In the genomic region with DNA sequence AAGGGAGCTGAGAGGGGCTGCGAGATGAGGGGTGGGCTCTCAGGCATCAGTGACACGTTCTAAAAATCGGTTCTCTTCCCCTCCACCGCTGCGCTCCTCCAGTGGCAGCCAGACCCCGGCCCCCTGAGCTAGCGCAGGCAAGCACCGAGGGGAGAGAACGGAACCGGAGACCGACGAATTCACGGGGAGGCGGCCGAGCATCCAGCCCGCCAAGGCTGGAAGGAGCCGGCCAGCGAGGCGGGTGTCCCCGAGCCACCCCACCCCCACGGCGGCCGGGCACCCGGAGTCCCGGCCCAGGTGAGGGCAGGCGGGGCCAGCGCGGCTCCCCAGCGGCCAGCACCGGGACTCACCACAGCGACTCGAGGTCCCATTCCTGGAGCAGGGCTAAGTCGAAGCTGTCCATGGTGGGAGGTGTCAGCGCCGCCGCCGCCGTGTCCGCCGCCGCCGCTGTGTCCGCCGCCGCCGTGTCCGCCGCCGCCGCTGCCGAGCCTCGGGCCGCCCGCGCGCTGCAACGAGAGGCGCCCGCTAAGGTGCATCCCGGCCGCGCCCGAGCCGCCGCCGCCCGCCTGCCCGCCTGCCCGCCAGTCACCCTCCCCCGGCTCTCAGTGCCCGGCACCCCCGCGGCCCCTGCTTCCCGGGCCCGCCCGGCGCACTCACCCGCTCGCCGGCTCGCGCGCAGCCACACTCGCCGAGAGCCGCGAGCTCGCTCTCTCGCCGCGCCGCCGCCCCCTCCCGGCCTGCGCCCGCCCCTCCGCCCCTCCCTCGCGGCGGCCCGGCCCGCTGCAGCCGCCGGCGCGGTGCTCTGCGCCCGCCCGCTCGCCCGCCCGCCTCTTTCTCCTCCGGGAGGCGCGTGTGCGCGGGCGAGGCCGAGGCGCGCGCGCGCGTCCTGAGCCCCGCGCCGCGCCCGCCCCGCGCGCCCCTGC, we compare ENCODE assay signal across 8 mouse cellular contexts. TPM values are rescaled to one million over a fixed set of nuclear protein-coding genes. Genes with fewer than 3 reads are reported as not detected.
A peak's percentile ranks its signal among the peaks of the same experiment; 100 is the strongest.
DNase-seq lines count a peak whose midpoint lies in the region; ATAC-seq and TF ChIP-seq lines count a peak whose summit lies in the region.

No protein-coding gene starts in this region.

- H3K36me3 ChIP-seq in embryonic facial prominence, embryonic 13.5 days = 0 out of 2 replicates have a peak, but pooled peaks cover 9% of the 10 kb centered on the region
- no peaks in the 10 kb centered on the region for H3K36me3 ChIP-seq in heart, embryonic 14.5 days (ENCODE audit: control insufficient read depth, insufficient read depth, low read length)
- H3K36me3 ChIP-seq in lung, embryonic 14.5 days (ENCODE audit: insufficient read depth) = no peaks in the 10 kb centered on the region

- peak; percentile 85 for ATAC-seq in embryonic facial prominence, embryonic 13.5 days (ENCODE audit: insufficient number of reproducible peaks, insufficient read depth, low FRiP score, low TSS enrichment, low read depth)
- ATAC-seq in heart, embryonic 14.5 days (ENCODE audit: insufficient number of reproducible peaks, insufficient read depth, low FRiP score, low read depth) = peak; percentile 77
- ATAC-seq in lung, embryonic 14.5 days (ENCODE audit: insufficient read depth) = peak; percentile 76

- peaks cover 13% of the 10 kb centered on the region; the same call in 1 of the 2 replicates for H3K27me3 ChIP-seq in embryonic facial prominence, embryonic 13.5 days
- H3K27me3 ChIP-seq in heart, embryonic 14.5 days (ENCODE audit: control insufficient read depth, insufficient read depth, low read length) = peaks cover 34% of the 10 kb centered on the region
- H3K27me3 ChIP-seq in lung, embryonic 14.5 days (ENCODE audit: insufficient read depth, low read length) = peaks cover 18% of the 10 kb centered on the region

- H3K9me3 ChIP-seq in embryonic facial prominence, embryonic 13.5 days = no peaks in the 10 kb centered on the region
- H3K9me3 ChIP-seq in heart, embryonic 14.5 days (ENCODE audit: control insufficient read depth, low read length) = no peaks in the 10 kb centered on the region
- H3K9me3 ChIP-seq in lung, embryonic 14.5 days (ENCODE audit: low read depth, low read length) = no peaks in the 10 kb centered on the region

- H3K4me2 ChIP-seq in embryonic facial prominence, embryonic 13.5 days = peak overlapping the region; percentile 70
- peak overlapping the region; percentile 86 for H3K4me2 ChIP-seq in heart, embryonic 14.5 days (ENCODE audit: low read length)
- H3K4me2 ChIP-seq in lung, embryonic 14.5 days = peak overlapping the region; percentile 94

- peak overlapping the region; percentile 94 for H3K9ac ChIP-seq in embryonic facial prominence, embryonic 13.5 days
- H3K9ac ChIP-seq in heart, embryonic 14.5 days (ENCODE audit: low read length) = peak overlapping the region; percentile 82
- peak overlapping the region; percentile 83 for H3K9ac ChIP-seq in lung, embryonic 14.5 days

- H3K4me1 ChIP-seq in embryonic facial prominence, embryonic 13.5 days = peaks cover 50% of the 10 kb centered on the region
- H3K4me1 ChIP-seq in heart, embryonic 14.5 days (ENCODE audit: control insufficient read depth in 2 of 2, insufficient read depth in 2 of 2, low read length in 2 of 2) = peaks cover 0 to 14% of the 10 kb centered on the region in 2 experiments; a peak in 3 of 4 replicates
- H3K4me1 ChIP-seq in lung, embryonic 14.5 days (ENCODE audit: insufficient read depth) = peaks cover 16% of the 10 kb centered on the region

- WGBS in embryonic facial prominence, embryonic 13.5 days = under 1% methylated on average over 76 of the region's 133 CpGs
- under 1% methylated on average over 55 of the region's 133 CpGs for WGBS in heart, embryonic 14.5 days
- under 1% methylated on average over 128 of the region's 133 CpGs for WGBS in lung, embryonic 14.5 days

- peak overlapping the region; percentile 85 for H3K4me3 ChIP-seq in embryonic facial prominence, embryonic 13.5 days
- H3K4me3 ChIP-seq in heart, embryonic 14.5 days (ENCODE audit: control insufficient read depth in 1 of 2, insufficient read depth in 1 of 2, low read depth in 1 of 2, low read length in 2 of 2) = peak overlapping the region; percentile 76 to 79
- peak overlapping the region; percentile 74 for H3K4me3 ChIP-seq in lung, embryonic 14.5 days (ENCODE audit: low read depth, low read length)

- peak; percentile 34 for DNase-seq in 3T3-L1 (ENCODE audit: low read depth, low spot score)
- peak; percentile 71 for DNase-seq in adrenal gland, postnatal 14 days
- peak; percentile 17 to 56 for DNase-seq in kidney, postnatal 36 days
- DNase-seq in lung, embryonic 14.5 days = peak; percentile 84
- DNase-seq in ovary, adult 18-20 months (ENCODE audit: low spot score) = peak; percentile 47
- DNase-seq in thymus, postnatal 25 days = peak; percentile 50

- TF ChIP-seq CTCF in lung, embryonic 14.5 days (IDR thresholded peaks at IDR 0.05; ENCODE audit: low read depth) = no peak

- H3K27ac ChIP-seq in embryonic facial prominence, embryonic 13.5 days = peak overlapping the region; percentile 97
- peak overlapping the region in 1 of 2 experiments; percentile 53; a peak in 2 of 4 replicates for H3K27ac ChIP-seq in heart, embryonic 14.5 days (replicated peaks in 1 of 2; ENCODE audit: control insufficient read depth in 1 of 2, insufficient read depth in 1 of 2, low read depth in 2 of 2, low read length in 2 of 2)
- peak overlapping the region; percentile 98 for H3K27ac ChIP-seq in lung, embryonic 14.5 days (ENCODE audit: low read depth)

RNA-seq across cellular contexts. Expression of a gene that starts 37.8 kb away (rescaled TPM):
- 6.2 and 15.7 TPM in 2 replicates for total RNA-seq in adrenal gland, postnatal 14 days (2021)
- polyA plus RNA-seq in embryonic facial prominence, embryonic 13.5 days (2015; fragmentation: Nextera tagmentation; extraction: Ambion mirVana) = 12.0 and 20.1 TPM in 2 replicates
- 2.4 and 4.1 TPM in 2 replicates for polyA plus RNA-seq in heart, embryonic 14.5 days (2014; fragmentation: Nextera tagmentation; extraction: Ambion mirVana)
- polyA plus RNA-seq in lung, embryonic 14.5 days (2014; fragmentation: Nextera tagmentation; extraction: Ambion mirVana) = 14.5 and 15.2 TPM in 2 replicates

Comparison
In these comparisons a context has a peak if more than half of its experiments do, and no peak if none do; other contexts are left out.
1. DNase-seq: peak in every context shown above with its lines; median percentile 84 in lung, embryonic 14.5 days; 71 in adrenal gland, postnatal 14 days; 50 in thymus, postnatal 25 days; 47 in ovary, adult 18-20 months; 36 in kidney, postnatal 36 days; 34 in 3T3-L1.